Mouse (Mus musculus) thymus, adult 2 months (tissue): ENCODE results near the gene Terb1.

Experiments used
- CTCF ChIP-seq: fragments of 200-500 bp; IDR thresholded peaks from 2 replicates; pipeline ENCODE4 v1.5.1; 2012; ENCODE audit warnings: mild to moderate bottlenecking, control low read depth, low read length, moderate library complexity, borderline replicate concordance; ENCODE audit not compliant: control insufficient read depth, poor library complexity, insufficient read depth; ENCODE audit errors: extremely low read depth
- POLR2A ChIP-seq: fragments of 200-500 bp; IDR thresholded peaks from 2 replicates; pipeline ENCODE4 v1.6.1; 2012; ENCODE audit warnings: mild to moderate bottlenecking, low read length, control low read depth, moderate library complexity; ENCODE audit not compliant: control insufficient read depth, poor library complexity, insufficient read depth; ENCODE audit errors: extremely low read depth

DNA sequence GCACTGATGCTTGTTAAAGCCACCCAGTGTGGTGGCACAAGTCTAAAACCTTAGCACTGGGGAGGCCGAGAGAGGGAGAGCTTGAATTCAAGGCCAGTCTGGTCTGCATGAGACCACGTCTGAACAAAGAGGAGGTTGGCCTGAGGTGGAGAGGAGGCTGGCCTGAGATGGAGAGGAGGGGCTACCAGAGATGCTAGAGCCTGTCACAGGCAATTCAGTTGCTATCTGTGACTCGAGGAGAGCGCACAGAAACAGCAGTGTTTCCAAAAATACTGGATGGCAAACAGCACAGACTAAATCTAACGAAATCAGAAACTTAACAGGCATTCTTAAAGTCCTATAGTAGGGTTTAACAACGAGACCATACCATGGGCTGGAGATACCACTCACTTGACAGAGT lies 64.5 kb downstream of the Terb1 start:
- no peak for TF ChIP-seq CTCF
- no peak for TF ChIP-seq POLR2A
